Mouse (Mus musculus) frontal cortex, postnatal 36 days (tissue): ENCODE data around the gene Col6a4.
A peak's percentile ranks its signal among the peaks of the same experiment; 100 is the strongest.

Experiments used
- DNase-seq, 2 experiments: peaks; one replicate each; pipeline ENCODE4 v3.0.0; 2022; ENCODE audit warnings: low spot score in 2 of 2

The Col6a4 gene

GRCm38 (mm10) chr9:106073956-106074355, 22.6 kb downstream of the Col6a4 start:
- no peak for DNase-seq

- DNase-seq: no peak
Measured at GRCm38 (mm10) chr9:106071651-106072050, 24.9 kb downstream of the Col6a4 start.

- DNase-seq: peak; percentile 22 to 48
Measured at GRCm38 (mm10) chr9:106053446-106053845, 43.1 kb downstream of the Col6a4 start.

GRCm38 (mm10) chr9:106043921-106044503, 52.6 kb downstream of the Col6a4 start:
- DNase-seq: no peak

GRCm38 (mm10) chr9:106039915-106040659, 56.5 kb downstream of the Col6a4 start:
- DNase-seq: peak in 1 of 2 experiments; percentile 17

GRCm38 (mm10) chr9:106039276-106039675, 57.3 kb downstream of the Col6a4 start:
- DNase-seq: peak; percentile 33 to 55

GRCm38 (mm10) chr9:106038865-106039264, 57.7 kb downstream of the Col6a4 start:
- peak; percentile 72 to 95 for DNase-seq

GRCm38 (mm10) chr9:106015666-106016065, 80.9 kb downstream of the Col6a4 start:
- DNase-seq: no peak

- no peak for DNase-seq
Measured at GRCm38 (mm10) chr9:106013139-106013538, 83.4 kb downstream of the Col6a4 start.

GRCm38 (mm10) chr9:105997955-105998354, 98.6 kb downstream of the Col6a4 start:
- DNase-seq: peak in 1 of 2 experiments; percentile 26

- peak; percentile 46 to 64 for DNase-seq
Measured at GRCm38 (mm10) chr9:105992425-105992824, 104.2 kb downstream of the Col6a4 start.

- DNase-seq: no peak
Measured at GRCm38 (mm10) chr9:105990099-105990498, 106.5 kb downstream of the Col6a4 start.

GRCm38 (mm10) chr9:105989468-105989867, 107.1 kb downstream of the Col6a4 start:
- no peak for DNase-seq

GRCm38 (mm10) chr9:105988096-105988495, 108.5 kb downstream of the Col6a4 start:
- no peak for DNase-seq

- DNase-seq: no peak
Measured at GRCm38 (mm10) chr9:105984931-105985519, 111.6 kb downstream of the Col6a4 start.

GRCm38 (mm10) chr9:105978479-105978878, 118.1 kb downstream of the Col6a4 start:
- DNase-seq: no peak

GRCm38 (mm10) chr9:105976871-105977270, 119.7 kb downstream of the Col6a4 start:
- no peak for DNase-seq

- DNase-seq: no peak
Measured at GRCm38 (mm10) chr9:105976314-105976713, 120.3 kb downstream of the Col6a4 start.

- DNase-seq: no peak
Measured at GRCm38 (mm10) chr9:105973736-105974135, 122.8 kb downstream of the Col6a4 start.

GRCm38 (mm10) chr9:105972031-105972430, 124.6 kb downstream of the Col6a4 start:
- DNase-seq: no peak

- no peak for DNase-seq
Measured at GRCm38 (mm10) chr9:105971351-105971894, 125.2 kb downstream of the Col6a4 start.

GRCm38 (mm10) chr9:105970901-105971300, 125.7 kb downstream of the Col6a4 start:
- DNase-seq: no peak

GRCm38 (mm10) chr9:105967976-105968375, 128.6 kb downstream of the Col6a4 start:
- no peak for DNase-seq
